Mouse (Mus musculus) heart, adult 18-20 months (tissue): Measurements from ENCODE around the gene Efcab11. TPM values are rescaled to one million over a fixed set of nuclear protein-coding genes. Genes with fewer than 3 reads are reported as not detected.
"Not testable (repeated sequence)": the region's sequence is repeated elsewhere in the genome, so short reads cannot be mapped to it uniquely, and the experiment has no call there.

Experiments used
- DNase-seq, 2 experiments: peaks; one replicate each; pipeline ENCODE4 v3.0.0; 2021 to 2022; ENCODE audit warnings: mixed read lengths in 1 of 2
- total RNA-seq, 2 experiments: library from RNA; stranded (reverse); gene quantifications; 2 replicates each; pipeline ENCODE4 v1.2.3; 2021

Gene Efcab11
- total RNA-seq, 2 experiments from 2014 or later = not detected

DNA sequence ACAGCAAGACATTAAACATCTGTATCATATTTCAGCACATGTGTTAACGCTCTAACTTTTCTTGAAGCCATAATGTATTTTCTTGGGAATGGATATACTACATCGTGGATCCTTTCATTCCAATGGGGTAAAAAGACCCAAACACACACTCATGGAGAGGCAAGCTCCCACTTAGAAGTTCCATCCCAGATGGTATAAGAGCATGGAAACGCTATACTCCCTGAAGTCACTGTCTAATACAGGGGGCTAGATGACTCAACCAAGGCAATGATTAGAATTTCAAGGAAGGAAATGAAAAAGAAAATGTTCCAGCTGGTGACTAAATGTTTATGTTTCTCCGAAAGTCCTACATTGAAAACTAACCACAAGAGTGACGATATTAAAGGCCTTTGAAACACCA, 76.3 kb downstream of the Efcab11 start:
- no peak for DNase-seq

DNA sequence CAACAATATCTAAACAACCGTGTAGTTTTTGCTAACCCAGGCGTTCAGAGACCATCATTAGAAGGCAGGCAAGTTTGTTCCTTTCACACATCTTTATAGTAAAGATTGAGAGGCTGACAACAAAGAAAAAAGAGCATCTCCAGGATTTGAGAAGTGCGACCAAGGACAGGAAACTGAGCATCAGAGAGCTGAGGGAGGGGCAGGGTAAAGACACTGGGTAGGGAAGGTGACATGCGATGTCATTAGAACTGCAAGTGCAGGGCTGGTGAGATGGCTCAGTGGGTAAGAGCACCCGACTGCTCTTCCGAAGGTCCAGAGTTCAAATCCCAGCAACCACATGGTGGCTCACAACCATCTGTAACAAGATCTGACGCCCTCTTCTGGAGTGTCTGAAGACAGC, 77.5 kb downstream of the Efcab11 start:
- not testable (repeated sequence) for DNase-seq

DNA sequence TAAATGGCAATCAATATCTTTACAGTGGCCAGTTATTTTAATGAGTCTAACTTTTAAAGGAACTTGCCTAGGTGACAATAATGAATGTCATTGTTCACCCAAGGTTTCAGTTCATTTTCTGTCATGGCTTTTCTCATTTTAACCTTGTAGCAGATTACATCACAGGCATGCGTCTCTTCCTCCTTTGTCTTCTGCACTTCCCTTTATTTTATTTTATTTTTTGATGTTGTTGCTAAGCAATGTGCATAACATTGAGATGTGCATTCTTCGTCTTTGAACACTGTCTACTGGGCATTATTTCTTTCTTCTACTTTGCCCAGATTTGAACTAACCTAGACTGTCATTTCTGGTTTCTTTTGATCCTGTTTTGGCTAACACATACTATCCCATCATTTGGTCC, 88.3 kb downstream of the Efcab11 start:
- peak in 1 of 2 experiments; percentile 23 for DNase-seq

DNA sequence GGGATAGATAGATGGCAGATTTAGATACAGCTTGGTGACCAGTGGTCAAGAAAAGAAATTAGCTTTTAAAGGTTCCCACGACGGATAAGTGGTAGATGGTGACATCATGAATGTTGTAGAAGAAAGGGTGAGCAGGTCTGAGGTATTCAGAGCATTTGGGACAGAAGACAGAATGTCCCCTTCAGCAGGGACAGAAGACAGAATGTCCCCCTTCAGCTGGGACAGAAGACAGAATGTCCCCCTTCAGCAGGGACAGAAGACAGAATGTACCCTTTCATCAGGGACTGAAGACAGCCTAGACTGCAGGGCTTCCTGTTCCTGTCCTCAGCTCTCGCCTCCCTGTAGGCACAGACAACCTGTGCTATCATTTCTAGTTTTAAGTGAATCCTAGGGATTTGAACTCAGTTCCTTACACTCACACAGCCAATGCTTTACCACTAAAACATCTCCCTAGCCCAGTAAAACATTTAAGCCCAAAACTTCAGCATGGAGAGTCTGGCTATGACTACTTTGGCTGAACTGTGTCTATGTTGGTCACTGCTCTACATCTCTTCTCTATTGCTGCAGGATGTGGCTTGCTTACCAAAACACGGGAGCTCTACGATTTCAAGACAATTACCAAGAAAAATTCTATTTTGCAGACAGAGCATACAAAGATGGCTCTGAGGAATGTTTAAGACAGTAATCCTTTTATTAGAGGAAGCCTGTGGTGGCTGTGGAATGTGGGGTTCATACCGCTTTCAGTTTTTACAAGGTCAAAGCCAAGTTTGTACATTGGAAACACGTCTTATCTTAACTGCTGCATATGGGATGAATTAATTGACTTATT, 89.2 kb downstream of the Efcab11 start:
- peak in 1 of 2 experiments; percentile 10 for DNase-seq

DNA sequence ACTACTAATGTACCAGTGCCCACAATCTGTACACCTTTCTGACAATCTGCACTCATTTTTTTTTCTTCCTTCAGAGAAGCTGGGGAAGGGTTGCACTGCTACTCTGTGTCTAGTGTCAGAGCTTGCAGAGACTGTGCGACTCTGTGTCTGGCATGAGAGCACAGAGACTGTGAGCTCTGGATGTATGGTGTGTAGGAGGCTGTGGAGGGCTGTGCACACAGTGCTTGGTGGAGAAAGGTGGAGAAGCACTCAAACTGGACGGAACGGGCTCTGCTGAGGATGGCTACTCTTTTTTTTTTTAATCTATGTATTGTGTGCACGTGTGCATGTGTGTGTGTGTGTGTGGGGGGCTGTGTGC, 90.1 kb downstream of the Efcab11 start:
- no peak for DNase-seq

DNA sequence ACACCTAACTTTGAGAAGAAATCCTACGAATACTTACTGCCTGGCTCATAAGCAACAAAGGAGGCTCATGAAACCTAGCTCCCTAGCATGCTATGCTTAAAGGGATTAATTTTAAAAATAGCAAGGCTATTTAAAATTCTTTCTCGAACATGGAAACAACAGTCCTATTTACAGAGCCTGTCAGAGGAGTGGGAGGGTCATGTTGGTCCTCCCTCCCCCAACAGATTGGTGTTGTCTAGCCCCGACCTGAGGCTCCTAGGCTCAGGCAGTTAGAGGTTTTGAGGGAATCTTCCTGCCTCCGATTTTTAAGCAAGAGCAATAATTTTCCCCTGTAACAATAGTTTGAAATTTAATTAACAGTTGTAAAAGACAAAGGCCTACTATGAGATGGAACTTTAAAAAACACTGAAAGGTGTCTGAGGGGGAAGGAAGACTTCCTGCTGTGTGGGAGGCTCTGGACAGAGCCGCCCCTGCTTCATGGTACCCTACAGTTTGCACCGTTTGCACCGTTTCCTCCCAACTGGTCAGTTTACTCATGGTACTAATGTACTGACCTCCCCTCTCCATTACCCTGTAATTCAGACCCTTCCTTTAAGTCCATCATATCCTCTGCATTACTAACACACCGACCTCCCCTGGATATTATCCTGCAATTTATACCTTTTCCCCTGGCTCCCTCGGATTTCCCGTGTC, 90.6 kb downstream of the Efcab11 start:
- no peak for DNase-seq

DNA sequence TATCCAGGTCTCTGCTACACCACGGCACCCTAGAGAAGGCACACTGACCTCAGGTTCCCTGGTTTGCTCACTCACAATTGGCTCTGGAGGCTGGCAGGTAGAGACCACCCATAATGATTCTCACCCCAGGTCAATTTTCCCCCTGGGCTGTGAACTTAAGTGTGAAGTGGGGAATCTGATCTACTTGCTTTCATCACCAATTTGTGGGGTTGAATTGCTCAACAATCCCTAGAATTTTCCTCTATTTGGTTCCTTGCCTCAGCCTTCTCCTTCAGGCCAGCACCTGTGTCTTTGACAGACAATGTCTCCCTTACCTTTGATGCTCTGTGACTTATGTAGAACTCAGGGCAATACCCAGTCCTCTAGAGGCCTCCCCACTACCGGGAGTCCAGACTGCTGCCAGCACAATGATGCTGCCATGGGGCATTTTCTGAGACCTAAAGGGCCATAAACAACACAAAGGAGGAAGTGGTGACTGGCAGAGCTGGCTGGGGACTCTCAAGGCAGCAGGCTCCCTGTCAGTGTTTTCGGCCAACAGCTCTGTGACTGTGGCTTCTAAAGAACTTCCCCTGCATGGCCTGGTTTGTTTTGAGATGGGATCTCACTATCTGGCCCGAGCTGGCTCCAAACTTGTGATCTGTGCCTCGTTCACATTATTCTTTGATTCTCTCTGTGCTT, 94.8 kb downstream of the Efcab11 start:
- DNase-seq = peak; percentile 27 to 59

DNA sequence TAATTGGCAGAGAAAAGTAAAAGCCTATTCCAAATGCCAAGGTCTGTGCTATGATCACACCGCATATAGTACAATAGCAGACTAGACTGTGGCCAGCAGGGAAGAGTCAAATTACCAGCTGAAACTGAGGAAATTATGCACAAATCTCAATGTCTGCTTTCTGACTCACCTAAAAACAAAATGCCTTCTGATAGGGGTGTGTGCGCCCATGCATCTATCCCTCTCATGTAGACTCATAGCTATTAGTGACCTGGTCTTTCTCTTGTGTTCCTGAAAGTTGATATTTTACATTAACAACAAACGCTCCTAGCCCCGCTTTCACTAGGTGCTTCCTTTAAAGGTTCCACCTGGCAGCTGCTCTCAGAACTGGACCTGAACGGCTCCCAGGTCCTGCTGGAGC, 102.5 kb downstream of the Efcab11 start:
- DNase-seq = no peak

DNA sequence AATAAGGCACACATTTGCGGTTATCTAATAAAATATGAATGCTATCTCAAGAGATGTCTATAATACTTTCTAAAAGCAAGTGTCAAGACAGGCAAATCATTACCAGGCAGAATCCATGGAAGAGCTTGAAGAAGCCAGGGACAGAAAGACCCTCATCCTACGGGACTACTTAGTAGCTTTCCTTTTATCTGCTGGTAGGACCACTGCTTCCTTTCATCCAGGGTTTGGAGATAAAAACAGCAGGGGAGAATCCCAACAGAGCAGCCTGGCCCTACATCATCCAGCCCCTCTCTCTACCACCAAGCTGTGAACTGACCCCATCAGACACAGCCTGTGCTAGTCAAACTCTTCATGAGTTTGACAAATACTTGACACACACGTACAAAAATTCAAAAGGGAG, 103.8 kb downstream of the Efcab11 start:
- DNase-seq = no peak

DNA sequence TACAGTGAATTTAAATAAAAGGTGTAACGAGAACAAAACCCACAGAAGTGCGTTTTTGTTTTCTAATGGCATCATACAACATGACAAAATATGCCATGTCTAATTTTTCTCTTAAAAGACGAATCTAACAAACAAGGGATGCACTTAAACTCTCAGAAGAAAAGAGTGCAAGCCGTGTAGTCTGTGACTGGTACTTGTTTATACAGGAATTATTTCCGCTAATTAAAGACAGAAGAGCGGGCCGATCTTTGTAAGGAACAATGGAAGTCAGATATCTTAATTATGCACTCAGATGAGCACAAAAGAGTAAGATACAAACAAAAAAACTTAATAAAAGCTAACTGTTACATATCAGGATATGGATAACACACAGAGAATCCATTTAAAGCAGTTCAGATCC, 104.3 kb downstream of the Efcab11 start:
- DNase-seq = no peak

DNA sequence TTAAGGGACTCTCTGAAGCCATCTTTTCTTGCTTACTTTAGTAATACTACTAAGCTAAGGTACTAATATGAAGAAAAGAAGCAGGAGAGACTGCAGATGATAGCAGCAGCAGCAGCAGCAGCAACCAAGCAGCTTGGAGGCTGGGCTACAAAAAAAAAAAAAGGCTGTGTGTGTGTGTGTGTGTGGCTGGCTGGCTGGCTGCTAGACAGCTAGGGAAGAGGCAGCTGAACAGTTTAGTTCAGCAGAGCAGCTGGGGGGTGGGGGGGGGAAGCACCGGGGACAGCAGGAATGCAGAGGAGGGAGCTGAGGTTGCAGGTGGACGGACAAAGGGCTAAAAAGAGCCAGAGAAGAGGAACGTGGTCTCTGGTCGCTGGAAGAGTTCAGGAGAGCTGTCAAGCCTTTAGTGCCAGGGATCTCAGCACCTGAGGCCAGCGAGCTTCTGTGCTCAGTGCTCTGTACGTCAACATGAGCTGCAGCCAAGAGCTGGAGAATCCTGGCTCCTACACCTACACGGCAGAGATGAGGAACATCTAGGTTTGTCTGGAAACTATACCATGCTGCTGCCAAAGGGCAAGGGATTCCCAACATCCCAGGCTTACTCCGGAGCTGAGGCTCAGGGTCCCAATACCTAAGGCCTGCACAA, 107.6 kb downstream of the Efcab11 start:
- no peak for DNase-seq

DNA sequence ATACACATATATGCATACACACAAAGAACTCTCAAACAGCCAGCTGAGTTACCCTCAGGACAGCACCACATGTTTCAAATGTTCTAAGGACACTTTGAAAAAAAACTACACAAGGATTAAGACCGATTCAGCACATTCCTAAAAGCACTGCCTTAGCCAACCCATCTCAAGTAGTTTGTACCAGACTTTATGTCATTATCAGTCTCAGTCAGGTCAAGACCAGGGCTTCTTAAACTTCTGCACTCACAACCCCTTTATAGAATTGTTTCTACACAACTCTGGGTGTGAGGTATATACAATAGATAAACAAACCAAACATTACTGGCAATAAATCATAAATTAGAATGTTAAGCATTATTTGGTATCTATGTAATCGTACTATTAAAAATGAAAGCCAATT, 109.4 kb downstream of the Efcab11 start:
- no peak for DNase-seq

DNA sequence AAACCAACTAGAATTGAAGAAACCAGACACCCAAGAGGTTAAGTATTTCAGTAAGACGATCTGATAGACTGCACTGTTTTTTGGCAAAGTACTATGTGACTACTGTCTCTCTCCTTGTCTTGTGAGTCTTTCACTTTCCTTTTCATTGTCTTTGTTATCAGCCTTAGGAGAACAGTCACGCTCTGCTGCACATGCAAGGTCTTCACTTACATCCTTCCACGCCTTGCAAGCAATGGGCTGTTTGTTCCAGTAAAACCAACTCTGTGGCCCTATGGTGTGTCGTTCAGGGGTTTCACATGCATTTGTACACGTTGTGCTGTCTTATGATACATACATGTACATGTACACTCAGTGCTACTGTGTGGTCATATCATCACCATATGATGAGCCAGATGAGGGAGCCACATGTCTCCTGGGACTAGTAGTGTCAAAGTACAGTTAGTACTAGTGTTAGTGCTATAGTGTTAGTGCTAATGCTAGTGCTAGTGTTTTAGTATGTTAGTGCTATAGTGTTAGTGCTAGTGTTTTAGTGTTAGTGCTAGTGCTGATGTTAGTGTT, 110.5 kb downstream of the Efcab11 start:
- no peak for DNase-seq

DNA sequence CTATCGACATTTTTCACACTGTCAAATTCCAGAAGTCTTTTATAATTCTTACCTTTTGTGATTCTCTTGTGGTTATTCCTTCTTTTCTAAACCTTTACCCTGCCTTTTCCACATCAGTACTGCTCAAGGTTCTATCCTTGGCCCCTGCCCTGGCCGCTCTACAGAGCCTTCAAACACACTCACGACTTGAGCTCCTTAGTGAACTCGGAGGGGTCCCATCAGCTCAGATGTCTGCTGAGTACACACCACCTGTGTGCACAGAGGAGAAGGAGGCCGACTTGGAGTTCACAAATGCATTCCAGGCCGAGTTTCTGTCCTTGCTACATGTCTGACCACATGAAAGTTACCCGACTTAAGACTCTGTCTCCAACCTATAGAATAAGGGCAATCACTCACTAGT, 113.2 kb downstream of the Efcab11 start:
- DNase-seq = no peak

DNA sequence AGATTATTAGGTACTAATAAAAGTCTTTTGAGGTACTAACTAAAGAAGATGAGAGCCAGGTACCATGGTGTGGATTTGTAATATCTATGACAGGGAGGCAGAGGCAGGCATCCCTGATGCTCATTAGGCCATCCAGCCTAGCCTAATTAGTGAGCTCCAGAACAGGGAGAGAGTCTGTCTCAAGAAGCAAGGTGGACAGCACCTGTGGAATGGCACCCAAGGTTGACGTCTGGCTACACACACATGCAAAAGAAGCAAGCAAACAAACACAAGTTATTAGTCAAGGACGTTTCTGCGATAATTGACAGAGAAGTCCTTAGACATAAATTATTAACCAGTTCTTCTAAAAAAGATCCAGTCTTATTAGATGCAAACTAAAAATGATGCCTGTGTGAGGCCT, 114.6 kb downstream of the Efcab11 start:
- DNase-seq = no peak

DNA sequence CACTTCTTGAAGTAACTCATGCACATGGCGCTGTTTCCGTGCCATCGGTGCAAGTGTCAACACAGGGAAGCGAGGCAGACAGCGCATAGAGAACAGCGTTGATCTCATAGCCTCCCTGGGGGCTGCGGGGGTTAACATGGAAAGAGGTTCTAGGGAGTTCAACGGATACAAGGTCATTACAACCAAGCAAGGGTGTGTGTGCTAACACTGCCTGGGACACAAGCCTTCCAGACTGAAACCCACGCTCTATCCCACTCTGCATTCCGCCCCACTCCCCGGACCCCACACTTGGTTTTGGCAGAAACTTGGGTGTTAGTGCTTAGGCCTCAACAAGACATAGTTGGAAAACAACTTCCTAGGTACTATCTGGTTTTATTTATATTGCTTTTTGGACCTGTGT, 116.5 kb downstream of the Efcab11 start:
- DNase-seq = no peak

DNA sequence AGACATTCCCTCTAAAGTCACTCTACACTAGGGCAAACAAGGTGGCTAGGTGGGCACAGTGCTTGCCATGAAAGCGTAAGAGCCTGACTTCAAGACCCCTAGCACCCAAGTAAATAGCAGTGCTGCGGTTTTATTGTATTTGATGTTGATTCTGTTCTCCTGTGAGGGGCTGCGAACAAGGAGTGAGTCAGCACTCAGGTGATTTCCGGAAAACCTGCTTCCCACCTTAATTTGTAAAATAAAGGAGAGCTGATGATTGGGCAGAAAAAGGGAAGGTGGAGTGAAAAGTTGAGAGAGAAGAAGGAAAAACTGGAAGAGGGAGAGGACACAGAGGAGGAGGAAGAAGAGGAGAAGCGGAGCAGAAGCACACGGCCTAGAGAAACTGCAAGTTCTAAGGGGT, 118.3 kb downstream of the Efcab11 start:
- no peak for DNase-seq

DNA sequence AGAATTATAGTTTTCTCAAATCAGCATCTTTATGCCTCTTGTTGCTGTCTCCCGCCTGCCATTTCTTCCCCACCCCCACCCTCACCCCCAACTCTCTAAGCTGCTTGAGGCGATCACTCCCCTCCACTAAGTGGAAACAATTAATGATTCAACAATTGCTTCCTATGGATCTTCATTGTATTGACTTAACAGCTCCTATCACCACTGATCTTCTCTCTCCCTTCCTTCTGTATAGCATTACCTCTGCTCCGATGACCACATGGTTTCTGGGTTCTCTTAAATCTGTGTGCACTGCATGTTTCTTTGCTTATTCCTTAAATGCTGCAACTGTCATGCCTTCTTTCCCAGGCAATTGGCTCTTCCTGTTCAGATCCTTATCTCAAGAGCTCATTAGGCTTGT, 120.2 kb downstream of the Efcab11 start:
- no peak for DNase-seq

DNA sequence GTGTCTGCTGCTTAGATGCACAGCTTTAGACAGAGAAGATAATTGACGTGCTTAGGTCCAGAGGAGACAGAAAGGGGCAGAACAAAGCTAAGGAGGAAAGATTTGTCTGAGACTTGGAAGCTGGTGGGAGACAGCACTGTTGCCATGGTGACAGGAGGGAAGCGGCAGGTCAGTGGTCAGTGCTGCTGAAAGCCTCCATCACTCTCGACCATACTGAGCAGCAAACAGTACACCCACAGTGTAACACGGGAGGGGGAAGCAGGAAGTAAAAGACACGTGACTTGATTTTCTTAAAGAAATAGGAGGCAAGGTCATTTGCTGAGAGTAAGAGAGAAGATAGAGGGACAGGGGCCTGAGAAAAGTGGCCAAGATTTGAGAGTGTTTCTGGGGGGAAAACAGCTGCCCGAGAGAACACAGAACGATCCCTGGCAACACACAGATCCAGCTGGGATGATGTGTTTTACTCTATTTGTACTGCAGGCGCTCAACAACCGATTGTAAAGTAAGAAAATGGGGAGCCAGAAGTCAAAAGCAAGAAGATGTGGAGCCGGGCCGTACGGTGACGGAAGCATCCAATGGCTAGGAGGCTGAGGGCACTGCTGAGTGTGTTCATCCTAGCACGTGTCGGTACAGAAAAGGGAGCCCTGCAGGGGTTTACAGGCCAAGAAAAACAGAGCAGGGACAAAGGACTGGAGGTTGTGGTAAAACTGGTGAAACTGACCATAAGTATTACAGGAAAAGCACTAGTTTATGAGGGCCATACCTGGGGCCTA, 126.3 kb downstream of the Efcab11 start:
- DNase-seq = peak; percentile 12 to 36

DNA sequence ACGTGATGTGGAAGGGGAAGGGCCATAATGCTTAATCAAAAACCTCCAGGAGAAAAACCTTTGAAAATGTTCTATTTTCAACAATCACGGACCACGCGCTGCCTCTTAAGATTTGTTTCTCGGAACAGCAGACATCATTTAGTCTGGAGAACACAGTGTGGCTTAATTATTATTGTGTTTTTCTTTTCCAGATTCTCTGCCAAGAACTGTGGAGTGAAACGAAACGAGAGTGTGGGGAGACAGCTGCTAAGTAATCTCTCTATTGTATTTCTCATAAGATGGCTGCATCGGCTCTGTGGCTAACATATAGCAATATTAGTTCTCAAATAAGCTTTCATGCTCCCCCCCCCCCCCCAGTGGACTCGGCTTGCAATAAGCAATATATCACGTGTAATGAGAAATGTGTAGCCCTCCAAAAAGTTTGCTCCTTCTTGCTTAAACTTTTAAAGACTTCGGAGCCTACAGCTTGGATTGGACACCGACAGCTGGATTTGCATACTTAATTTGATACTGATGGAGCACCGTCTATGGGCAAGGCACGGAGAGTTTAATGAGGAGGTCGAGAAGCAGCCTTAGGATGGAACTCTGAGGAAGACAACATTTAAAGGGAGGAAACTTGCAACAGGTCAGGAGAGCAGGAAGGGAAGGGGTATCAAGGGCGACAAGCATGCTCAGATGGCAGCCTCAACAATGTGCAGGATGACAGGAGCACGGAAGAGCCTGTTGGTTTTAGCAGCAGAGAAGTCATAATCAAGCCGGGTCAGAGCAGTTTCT, 127.1 kb downstream of the Efcab11 start:
- peak in 1 of 2 experiments; percentile 8 for DNase-seq

DNA sequence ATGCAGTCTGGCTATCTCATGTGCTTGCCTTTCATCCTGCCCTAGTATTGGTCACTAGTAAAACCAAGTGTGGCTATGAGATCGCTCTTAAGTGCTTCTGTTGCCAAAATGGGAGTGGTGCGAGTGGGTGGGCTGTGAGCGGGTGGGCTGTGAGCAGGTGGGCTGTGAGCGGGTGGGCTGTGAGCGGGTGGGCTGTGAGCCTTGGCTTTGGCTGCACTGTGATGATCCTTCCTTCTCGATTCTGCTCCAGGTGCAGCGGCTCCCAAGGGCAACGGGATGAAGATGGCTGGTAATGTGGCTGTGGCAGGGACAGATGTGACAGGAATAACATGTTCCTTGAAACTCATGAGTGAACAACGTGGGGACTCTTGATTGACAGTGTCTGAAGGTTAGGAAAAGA, 128.0 kb downstream of the Efcab11 start:
- no peak for DNase-seq
